Mouse (Mus musculus): ENCODE results near the gene Phf10. TPM values are rescaled to one million over a fixed set of nuclear protein-coding genes. Genes with fewer than 3 reads are reported as not detected.
"Not testable (repeated sequence)": the region's sequence is repeated elsewhere in the genome, so short reads cannot be mapped to it uniquely, and the experiment has no call there.

The Phf10 gene
- polyA plus RNA-seq, 1 experiment, result 136 TPM

DNA sequence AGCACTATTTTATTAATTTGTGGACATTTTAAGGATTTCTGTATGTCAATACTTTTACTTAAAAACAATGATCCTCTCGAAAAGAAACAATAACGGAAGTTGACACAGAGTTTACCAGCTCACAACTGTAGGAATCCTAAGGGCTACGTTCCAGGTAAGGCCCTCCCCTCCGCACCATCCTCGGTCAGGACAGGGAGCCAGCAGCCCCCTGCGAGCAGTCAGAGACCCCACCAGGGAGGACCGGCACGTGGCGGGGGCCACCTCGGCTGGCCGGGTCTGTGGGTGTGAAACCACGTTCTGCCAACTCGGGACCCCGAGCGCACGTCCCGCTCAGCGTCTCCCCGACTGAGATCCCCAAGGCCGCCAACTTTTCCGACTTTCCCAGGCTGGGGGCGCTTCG, 553 bp downstream of the Phf10 start:
- Histone ChIP-seq H3K4me3 (ENCODE audit: insufficient read depth, low read length) (peak overlapping the region; percentile 100), H3K27ac (ENCODE audit: insufficient read depth, low read length) (no peak overlapping the region), H3K4me1 (ENCODE audit: control insufficient read depth, insufficient read depth, low read length) (no peaks in the 10 kb centered on the region; the same call in 1 of the 2 replicates)
- TF ChIP-seq POLR2A (IDR thresholded peaks at IDR 0.05; ENCODE audit: low read depth, low read length), result no peak
- TF ChIP-seq CTCF (IDR thresholded peaks at IDR 0.05; ENCODE audit: borderline replicate concordance, insufficient read depth, low read length), result no peak

DNA sequence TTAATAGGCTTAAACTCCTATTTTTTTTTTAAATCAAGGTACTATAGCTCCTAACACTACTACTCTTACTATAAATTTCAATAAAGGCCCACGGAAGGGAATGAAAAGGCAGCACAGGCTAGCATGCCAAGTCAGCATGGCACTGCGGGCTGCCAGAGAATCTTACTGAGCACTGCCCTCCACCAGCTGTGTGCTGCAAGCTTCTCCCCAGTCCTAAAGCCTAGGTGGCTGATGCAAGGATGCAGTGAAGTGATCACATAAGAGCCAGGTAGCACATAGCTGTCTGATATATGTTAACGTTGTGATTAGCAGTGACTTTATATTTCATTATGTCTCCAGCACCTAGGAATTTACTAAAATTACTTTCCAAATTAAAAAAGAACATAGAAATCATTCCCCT, 1.1 kb downstream of the Phf10 start:
- H3K4me1 ChIP-seq (ENCODE audit: control insufficient read depth, insufficient read depth, low read length), result no peaks in the 10 kb centered on the region; the same call in 1 of the 2 replicates
- H3K4me3 ChIP-seq (ENCODE audit: insufficient read depth, low read length), result peak overlapping the region; percentile 55
- H3K27ac ChIP-seq (ENCODE audit: insufficient read depth, low read length), result no peak overlapping the region
- TF ChIP-seq POLR2A (IDR thresholded peaks at IDR 0.05; ENCODE audit: low read depth, low read length), result no peak
- TF ChIP-seq CTCF (IDR thresholded peaks at IDR 0.05; ENCODE audit: borderline replicate concordance, insufficient read depth, low read length), result no peak

DNA sequence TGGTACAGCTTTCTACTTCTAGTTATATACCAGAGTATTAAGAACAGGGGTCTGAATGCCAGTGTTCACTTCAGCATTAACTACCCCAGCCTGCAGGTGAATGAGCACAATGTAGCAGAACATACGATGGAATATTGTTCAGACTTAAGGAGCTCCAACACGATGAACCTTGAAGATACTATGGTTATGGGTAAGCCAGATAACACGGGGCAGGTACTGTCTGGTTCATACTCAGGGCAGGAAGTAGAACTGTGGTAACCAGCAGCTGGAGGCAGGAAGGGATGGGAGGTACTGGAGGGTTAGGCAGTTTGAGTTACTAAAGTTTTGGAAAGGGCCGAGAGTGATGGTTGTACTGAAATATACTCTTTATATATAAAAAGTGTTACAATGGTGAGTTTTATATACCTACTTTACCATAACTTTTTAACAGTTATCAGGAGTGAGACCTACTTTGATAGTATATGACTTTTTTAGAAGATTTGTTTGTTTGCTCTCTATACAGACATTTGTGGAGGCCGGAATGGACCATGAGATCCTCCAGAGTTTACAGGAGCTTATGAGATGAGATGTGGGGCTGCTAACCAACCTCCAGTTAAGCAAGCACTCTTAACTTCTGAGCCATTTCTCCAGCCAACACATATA, 2.3 kb downstream of the Phf10 start:
- Histone ChIP-seq H3K4me1 (ENCODE audit: control insufficient read depth, insufficient read depth, low read length) (no peaks in the 10 kb centered on the region; the same call in 1 of the 2 replicates), H3K27ac (ENCODE audit: insufficient read depth, low read length) (no peak overlapping the region), H3K4me3 (ENCODE audit: insufficient read depth, low read length) (no peak overlapping the region)
- TF ChIP-seq POLR2A (IDR thresholded peaks at IDR 0.05; ENCODE audit: low read depth, low read length), result no peak
- TF ChIP-seq CTCF (IDR thresholded peaks at IDR 0.05; ENCODE audit: borderline replicate concordance, insufficient read depth, low read length), result no peak

DNA sequence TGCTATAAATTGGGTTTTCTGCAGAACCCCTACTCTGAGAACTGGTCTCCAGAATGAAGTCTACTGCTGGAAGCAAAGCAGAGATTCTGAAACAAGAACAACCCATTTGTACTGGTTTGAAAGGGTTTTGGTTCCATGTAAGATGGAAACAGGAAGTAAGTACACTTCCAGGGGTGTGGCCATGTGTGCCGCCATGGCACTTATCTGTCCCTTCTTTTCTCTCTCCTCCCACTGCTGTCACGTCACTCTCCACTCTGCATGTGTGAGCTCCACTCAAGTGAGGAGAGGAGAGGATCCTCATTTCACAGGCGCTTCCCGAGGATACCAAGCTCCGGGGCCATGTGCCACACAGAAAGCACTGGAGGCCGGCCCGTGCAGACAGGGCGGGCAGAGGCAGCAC, 7.6 kb downstream of the Phf10 start:
- TF ChIP-seq CTCF (IDR thresholded peaks at IDR 0.05; ENCODE audit: borderline replicate concordance, insufficient read depth, low read length) (no peak), POLR2A (IDR thresholded peaks at IDR 0.05; ENCODE audit: low read depth, low read length) (no peak)
- H3K27ac ChIP-seq (ENCODE audit: insufficient read depth, low read length), result no peak overlapping the region
- no peaks in the 10 kb centered on the region for H3K4me1 ChIP-seq (ENCODE audit: control insufficient read depth, insufficient read depth, low read length)
- H3K4me3 ChIP-seq (ENCODE audit: insufficient read depth, low read length), result no peak overlapping the region

DNA sequence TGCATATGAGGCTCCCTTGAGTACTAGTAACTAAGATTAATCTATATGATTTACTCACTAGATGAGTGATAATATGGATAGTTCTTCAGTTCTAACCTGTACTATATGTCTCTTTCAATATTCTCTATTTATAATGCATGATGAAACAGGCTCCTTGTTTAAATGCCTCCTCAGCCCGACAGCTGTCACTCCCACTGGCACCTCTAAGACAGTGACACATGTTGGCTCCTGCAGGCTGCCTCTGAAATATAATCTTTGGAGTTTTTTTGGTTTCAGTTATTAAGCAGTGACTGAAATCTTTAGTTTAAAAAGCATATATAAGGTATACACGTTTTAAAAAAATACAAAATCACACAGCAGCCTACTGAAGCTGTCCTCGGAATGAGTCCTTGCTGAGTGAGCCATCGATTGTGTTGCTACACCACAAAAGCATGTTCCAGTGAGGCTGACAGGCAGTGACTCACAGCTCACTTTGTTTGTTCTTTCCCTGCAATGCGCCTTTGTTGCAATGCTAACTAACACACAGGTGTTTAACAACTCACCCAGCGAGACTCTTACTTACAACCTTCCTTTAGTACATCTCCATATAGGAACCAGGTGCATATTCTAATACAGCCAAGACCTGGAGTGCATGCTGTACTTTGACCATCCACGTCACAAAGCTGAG, 11.8 kb downstream of the Phf10 start:
- Histone ChIP-seq H3K4me1 (ENCODE audit: control insufficient read depth, insufficient read depth, low read length) (0 out of 2 replicates have a peak, but pooled peaks cover 2% of the 10 kb centered on the region), H3K27ac (ENCODE audit: insufficient read depth, low read length) (no peak overlapping the region), H3K4me3 (ENCODE audit: insufficient read depth, low read length) (no peak overlapping the region)
- TF ChIP-seq CTCF (IDR thresholded peaks at IDR 0.05; ENCODE audit: borderline replicate concordance, insufficient read depth, low read length), result no peak
- no peak for TF ChIP-seq POLR2A (IDR thresholded peaks at IDR 0.05; ENCODE audit: low read depth, low read length)

DNA sequence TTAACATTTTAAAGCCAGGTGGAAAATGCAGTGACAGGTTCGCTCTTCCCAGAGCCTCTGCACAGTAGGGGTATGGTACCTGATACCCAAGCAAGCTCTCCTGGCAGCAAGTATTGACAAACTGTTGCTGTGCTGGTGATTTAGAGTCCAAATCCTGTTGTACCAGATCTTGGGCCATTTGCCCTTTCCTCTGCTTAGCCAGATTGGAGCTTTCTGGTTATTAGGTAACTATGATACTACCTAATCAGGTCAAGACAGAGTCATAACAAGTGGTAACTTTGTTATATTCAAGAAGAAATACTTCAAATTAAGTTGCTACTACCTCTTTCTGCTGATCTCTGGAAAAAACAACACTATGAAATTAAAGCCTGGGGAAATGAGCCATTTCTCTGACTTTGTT, 16.5 kb downstream of the Phf10 start:
- H3K4me1 ChIP-seq (ENCODE audit: control insufficient read depth, insufficient read depth, low read length), result 0 out of 2 replicates have a peak, but pooled peaks cover 2% of the 10 kb centered on the region
- no peak overlapping the region; the same call in 1 of the 2 replicates for H3K4me3 ChIP-seq (ENCODE audit: insufficient read depth, low read length)
- no peak for TF ChIP-seq CTCF (IDR thresholded peaks at IDR 0.05; ENCODE audit: borderline replicate concordance, insufficient read depth, low read length)
- no peak for TF ChIP-seq POLR2A (IDR thresholded peaks at IDR 0.05; ENCODE audit: low read depth, low read length)
- no peak overlapping the region for H3K27ac ChIP-seq (ENCODE audit: insufficient read depth, low read length)

DNA sequence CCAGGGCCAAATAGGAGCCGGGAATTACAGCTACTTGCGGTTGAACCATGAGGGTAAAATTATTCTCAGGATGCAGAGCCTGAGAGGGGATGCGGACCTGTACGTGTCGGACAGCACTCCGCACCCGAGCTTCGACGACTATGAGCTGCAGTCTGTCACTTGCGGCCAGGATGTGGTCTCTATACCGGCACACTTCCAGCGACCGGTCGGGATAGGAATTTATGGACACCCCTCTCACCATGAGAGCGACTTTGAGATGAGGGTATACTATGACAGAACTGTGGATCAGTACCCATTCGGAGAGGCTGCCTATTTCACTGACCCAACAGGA, 17.4 kb downstream of the Phf10 start:
- Histone ChIP-seq H3K4me1 (ENCODE audit: control insufficient read depth, insufficient read depth, low read length) (0 out of 2 replicates have a peak, but pooled peaks cover 2% of the 10 kb centered on the region), H3K27ac (ENCODE audit: insufficient read depth, low read length) (peak overlapping the region; percentile 21; the same call in 1 of the 2 replicates), H3K4me3 (ENCODE audit: insufficient read depth, low read length) (peak overlapping the region; percentile 79)
- no peak for TF ChIP-seq POLR2A (IDR thresholded peaks at IDR 0.05; ENCODE audit: low read depth, low read length)
- no peak for TF ChIP-seq CTCF (IDR thresholded peaks at IDR 0.05; ENCODE audit: borderline replicate concordance, insufficient read depth, low read length)

DNA sequence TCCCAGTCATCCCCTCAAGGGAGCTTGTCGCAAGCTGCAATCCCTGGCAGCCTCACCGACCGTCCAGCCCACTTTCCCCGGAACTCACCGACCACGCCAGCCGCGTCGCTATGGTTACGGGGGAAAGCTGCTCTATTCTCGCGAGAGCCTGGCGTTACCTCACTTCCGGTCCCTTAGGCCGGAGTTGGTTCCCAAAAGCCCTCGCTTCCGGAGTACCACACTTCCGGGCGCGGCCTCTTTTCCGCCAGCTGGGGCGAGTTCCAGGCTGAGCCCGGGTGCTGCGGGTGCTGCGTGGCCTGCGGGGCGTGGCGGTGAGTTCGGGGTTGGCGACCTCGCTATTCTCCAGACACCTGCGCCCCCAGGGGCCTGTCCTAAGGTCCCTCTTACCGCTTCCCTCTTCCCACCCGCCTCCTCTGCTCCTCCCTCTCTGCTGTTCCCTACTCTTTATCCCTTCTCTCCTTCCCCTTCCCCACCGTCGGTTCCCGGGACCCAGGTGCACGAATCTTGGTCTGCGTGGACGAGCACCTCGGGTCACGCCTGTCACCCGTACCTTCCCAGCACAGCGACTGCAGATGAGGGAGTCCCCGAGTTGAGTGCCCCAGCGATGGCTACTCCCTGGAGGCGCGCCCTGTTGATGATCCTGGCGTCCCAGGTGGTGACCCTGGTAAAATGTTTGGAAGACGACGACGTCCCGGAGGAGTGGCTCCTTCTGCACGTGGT, 17.9 kb downstream of the Phf10 start, which contains the start of the genes Wdr27 and 1600012H06Rik:
Gene Wdr27, minus strand, starts transcription at position 150 of the 720 bp plus-strand sequence.
Gene 1600012H06Rik, plus strand, starts transcription at position 176 of the 720 bp plus-strand sequence.
- TF ChIP-seq CTCF (IDR thresholded peaks at IDR 0.05; ENCODE audit: borderline replicate concordance, insufficient read depth, low read length) (no peak), POLR2A (IDR thresholded peaks at IDR 0.05; ENCODE audit: low read depth, low read length) (peak; percentile 78)
- H3K27ac ChIP-seq (ENCODE audit: insufficient read depth, low read length), result peak within 1 kb of the TSS; percentile 21; the same call in 1 of the 2 replicates
- 0 out of 2 replicates have a peak, but pooled peaks cover 2% of the 10 kb centered on the region for H3K4me1 ChIP-seq (ENCODE audit: control insufficient read depth, insufficient read depth, low read length)
- H3K4me3 ChIP-seq (ENCODE audit: insufficient read depth, low read length), result peak within 1 kb of the TSS; percentile 79

DNA sequence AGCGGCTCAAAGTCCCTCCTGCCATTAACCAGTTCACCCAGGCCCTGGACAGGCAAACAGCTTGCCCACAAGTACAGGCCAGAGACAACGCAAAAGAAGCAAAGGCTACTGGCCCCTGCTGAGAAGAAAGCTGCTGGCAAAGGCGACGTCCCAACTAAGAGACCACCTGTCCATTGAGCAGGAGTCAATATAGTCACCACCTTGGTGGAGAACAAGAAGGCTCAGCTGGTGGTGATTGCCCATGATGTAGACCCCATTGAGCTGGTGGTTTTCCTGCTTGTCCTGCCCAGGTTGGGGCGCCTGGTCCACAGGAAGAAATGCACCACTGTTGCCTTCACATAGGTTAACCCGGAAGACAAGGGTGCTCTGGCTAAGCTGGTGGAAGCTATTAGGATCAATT, 18.9 kb downstream of the Phf10 start:
- not testable (repeated sequence) for H3K27ac ChIP-seq (ENCODE audit: insufficient read depth, low read length); H3K4me1 ChIP-seq (ENCODE audit: control insufficient read depth, insufficient read depth, low read length); H3K4me3 ChIP-seq (ENCODE audit: insufficient read depth, low read length)
